Mouse (Mus musculus) midbrain, embryonic 12.5 days (tissue): ENCODE measurements at regions not wholly inside any gene's neighbourhood (a gene's known extent, or its start where the extent isn't known, plus 50 kb on each side); places are given as distances from the start of the nearest gene placed in this dataset.

ENCODE experiments used
- ATAC-seq: fragments of 200-750 bp; cut with Nextera tagmentation; 2 replicates; pipeline ENCODE4 v1.8.0; 2017; ENCODE audit warnings: low read depth, moderate TSS enrichment, moderate library complexity; ENCODE audit not compliant: low FRiP score
- H3K27ac ChIP-seq: fragments of 300-500 bp; sonication (generic); replicated peaks from 2 replicates; pipeline ENCODE4 v1.5.1; 2016; ENCODE audit warnings: mild to moderate bottlenecking
- H3K27me3 ChIP-seq: fragments of 300-500 bp; sonication (generic); 2 replicates; pipeline ENCODE4 v1.6.1; 2016; ENCODE audit warnings: mild to moderate bottlenecking
- H3K36me3 ChIP-seq: fragments of 300-500 bp; sonication (generic); 2 replicates; pipeline ENCODE4 v1.6.1; 2016
- H3K4me1 ChIP-seq: fragments of 300-500 bp; sonication (generic); 2 replicates; pipeline ENCODE4 v1.6.1; 2016
- H3K4me2 ChIP-seq: fragments of 300-500 bp; sonication (generic); replicated peaks from 2 replicates; pipeline ENCODE4 v1.6.1; 2016; ENCODE audit warnings: mild to moderate bottlenecking, moderate library complexity
- H3K4me3 ChIP-seq: fragments of 300-500 bp; sonication (generic); 2 replicates; pipeline ENCODE4 v1.5.1; 2016; ENCODE audit warnings: mild to moderate bottlenecking
- H3K9ac ChIP-seq: fragments of 300-500 bp; sonication (generic); replicated peaks from 2 replicates; pipeline ENCODE4 v1.6.1; 2016; ENCODE audit warnings: mild to moderate bottlenecking, moderate library complexity
- H3K9me3 ChIP-seq: fragments of 300-500 bp; sonication (generic); 2 replicates; pipeline ENCODE4 v1.6.1; 2016; ENCODE audit warnings: mild to moderate bottlenecking
- WGBS: fragments of 180-500 bp; shearing (Covaris S2); methylation state at CpG from one replicate; pipeline ENCODE4 v1.1.7; 2016; 5-methylcytosine and 5-hydroxymethylcytosine counted together

- WGBS: 90% methylated on average over 3 of the region's 3 CpGs
- ATAC-seq: no peak
Observed at GRCm38 (mm10) chr5:53385513-53386148, 80.3 kb upstream of the Rbpj start.

GRCm38 (mm10) chr5:53393571-53393970 lies 72.4 kb upstream of the Rbpj start:
- Histone ChIP-seq H3K4me2 (no peak overlapping the region), H3K27me3 (no peaks in the 10 kb centered on the region), H3K9me3 (no peaks in the 10 kb centered on the region), H3K27ac (no peak overlapping the region), H3K4me1 (peaks cover 2% of the 10 kb centered on the region; the same call in 1 of the 2 replicates), H3K36me3 (no peaks in the 10 kb centered on the region), H3K9ac (no peak overlapping the region), H3K4me3 (no peak overlapping the region)
- WGBS: 83% methylated on average over 2 of the region's 2 CpGs
- no peak for ATAC-seq

More at GRCm38 (mm10) chr5:53385513-53386148, 80.3 kb upstream of the Rbpj start:
- H3K9me3 ChIP-seq: no peaks in the 10 kb centered on the region
- no peaks in the 10 kb centered on the region for H3K36me3 ChIP-seq
- no peaks in the 10 kb centered on the region for H3K4me1 ChIP-seq
- no peak overlapping the region for H3K9ac ChIP-seq
- no peak overlapping the region for H3K27ac ChIP-seq
- no peak overlapping the region for H3K4me3 ChIP-seq
- no peak overlapping the region for H3K4me2 ChIP-seq
- no peaks in the 10 kb centered on the region for H3K27me3 ChIP-seq

- Histone ChIP-seq H3K4me1 (peaks cover 2% of the 10 kb centered on the region; the same call in 1 of the 2 replicates), H3K4me3 (no peak overlapping the region), H3K36me3 (no peaks in the 10 kb centered on the region), H3K9ac (no peak overlapping the region), H3K27ac (no peak overlapping the region), H3K4me2 (no peak overlapping the region), H3K27me3 (no peaks in the 10 kb centered on the region), H3K9me3 (no peaks in the 10 kb centered on the region)
- 93% methylated on average over 3 of the region's 3 CpGs for WGBS
- no peak for ATAC-seq
Observed at GRCm38 (mm10) chr5:53394560-53394959, 71.4 kb upstream of the Rbpj start.

GRCm38 (mm10) chr5:53398428-53399058 lies 67.4 kb upstream of the Rbpj start:
- Histone ChIP-seq H3K4me2 (no peak overlapping the region), H3K4me1 (no peaks in the 10 kb centered on the region), H3K9me3 (no peaks in the 10 kb centered on the region), H3K27me3 (no peaks in the 10 kb centered on the region), H3K36me3 (no peaks in the 10 kb centered on the region), H3K27ac (no peak overlapping the region), H3K4me3 (no peak overlapping the region), H3K9ac (no peak overlapping the region)
- no peak for ATAC-seq
- 93% methylated on average over 8 of the region's 8 CpGs for WGBS

- WGBS: 76% methylated on average over 4 of the region's 4 CpGs
- H3K4me3 ChIP-seq: no peak overlapping the region
- no peak for ATAC-seq
Observed at GRCm38 (mm10) chr5:53401093-53401492, 64.9 kb upstream of the Rbpj start.

GRCm38 (mm10) chr5:53402022-53402421 lies 63.9 kb upstream of the Rbpj start:
- no peak overlapping the region for H3K4me2 ChIP-seq
- no peaks in the 10 kb centered on the region for H3K4me1 ChIP-seq
- ATAC-seq: no peak
- no peak overlapping the region for H3K4me3 ChIP-seq
- no peak overlapping the region for H3K9ac ChIP-seq
- WGBS: 88% methylated on average over 4 of the region's 4 CpGs
- H3K27ac ChIP-seq: no peak overlapping the region
- no peaks in the 10 kb centered on the region; the same call in 1 of the 2 replicates for H3K27me3 ChIP-seq
- no peaks in the 10 kb centered on the region for H3K36me3 ChIP-seq
- H3K9me3 ChIP-seq: no peaks in the 10 kb centered on the region

More at GRCm38 (mm10) chr5:53401093-53401492, 64.9 kb upstream of the Rbpj start:
- no peak overlapping the region for H3K9ac ChIP-seq
- H3K36me3 ChIP-seq: no peaks in the 10 kb centered on the region
- H3K4me2 ChIP-seq: no peak overlapping the region
- H3K27me3 ChIP-seq: no peaks in the 10 kb centered on the region; the same call in 1 of the 2 replicates
- H3K27ac ChIP-seq: no peak overlapping the region
- no peaks in the 10 kb centered on the region for H3K9me3 ChIP-seq
- no peaks in the 10 kb centered on the region for H3K4me1 ChIP-seq

GRCm38 (mm10) chr5:53402619-53403151 lies 63.3 kb upstream of the Rbpj start:
- no peak overlapping the region for H3K4me2 ChIP-seq
- 84% methylated on average over 9 of the region's 9 CpGs for WGBS
- no peaks in the 10 kb centered on the region for H3K4me1 ChIP-seq
- H3K9ac ChIP-seq: no peak overlapping the region
- no peak for ATAC-seq
- H3K36me3 ChIP-seq: no peaks in the 10 kb centered on the region
- H3K4me3 ChIP-seq: no peak overlapping the region
- H3K9me3 ChIP-seq: no peaks in the 10 kb centered on the region
- no peaks in the 10 kb centered on the region; the same call in 1 of the 2 replicates for H3K27me3 ChIP-seq
- no peak overlapping the region for H3K27ac ChIP-seq

GRCm38 (mm10) chr5:53405929-53406328 lies 60.0 kb upstream of the Rbpj start:
- no peak overlapping the region for H3K4me3 ChIP-seq
- no peaks in the 10 kb centered on the region for H3K9me3 ChIP-seq
- ATAC-seq: no peak
- H3K4me1 ChIP-seq: no peaks in the 10 kb centered on the region
- H3K4me2 ChIP-seq: no peak overlapping the region
- 87% methylated on average over 5 of the region's 5 CpGs for WGBS
- no peaks in the 10 kb centered on the region for H3K36me3 ChIP-seq
- H3K27me3 ChIP-seq: no peaks in the 10 kb centered on the region; the same call in 1 of the 2 replicates
- no peak overlapping the region for H3K27ac ChIP-seq
- no peak overlapping the region for H3K9ac ChIP-seq

GRCm38 (mm10) chr5:53407646-53408045 lies 58.3 kb upstream of the Rbpj start:
- Histone ChIP-seq H3K36me3 (no peaks in the 10 kb centered on the region), H3K27ac (no peak overlapping the region), H3K9ac (no peak overlapping the region), H3K4me2 (no peak overlapping the region), H3K9me3 (no peaks in the 10 kb centered on the region), H3K4me3 (no peak overlapping the region), H3K27me3 (no peaks in the 10 kb centered on the region; the same call in 1 of the 2 replicates), H3K4me1 (no peaks in the 10 kb centered on the region)
- ATAC-seq: no peak
- WGBS: 93% methylated on average over 2 of the region's 2 CpGs

- H3K4me3 ChIP-seq: no peak overlapping the region
- no peaks in the 10 kb centered on the region for H3K9me3 ChIP-seq
- H3K9ac ChIP-seq: no peak overlapping the region
- no peak for ATAC-seq
- H3K36me3 ChIP-seq: no peaks in the 10 kb centered on the region
- H3K4me1 ChIP-seq: no peaks in the 10 kb centered on the region
- no peak overlapping the region for H3K27ac ChIP-seq
- no peaks in the 10 kb centered on the region; the same call in 1 of the 2 replicates for H3K27me3 ChIP-seq
- 83% methylated on average over 2 of the region's 2 CpGs for WGBS
- no peak overlapping the region for H3K4me2 ChIP-seq
Observed at GRCm38 (mm10) chr5:53408235-53408634, 57.7 kb upstream of the Rbpj start.

- no peaks in the 10 kb centered on the region for H3K4me1 ChIP-seq
- H3K36me3 ChIP-seq: no peaks in the 10 kb centered on the region
- no peaks in the 10 kb centered on the region for H3K27me3 ChIP-seq
- ATAC-seq: no peak
- H3K9me3 ChIP-seq: no peaks in the 10 kb centered on the region
- WGBS: 82% methylated on average over 3 of the region's 3 CpGs
- H3K27ac ChIP-seq: no peak overlapping the region
- H3K4me3 ChIP-seq: no peak overlapping the region
- no peak overlapping the region for H3K4me2 ChIP-seq
- no peak overlapping the region for H3K9ac ChIP-seq
Observed at GRCm38 (mm10) chr5:53409740-53410139, 56.2 kb upstream of the Rbpj start.

GRCm38 (mm10) chr5:53412391-53413075 lies 53.4 kb upstream of the Rbpj start:
- Histone ChIP-seq H3K36me3 (no peaks in the 10 kb centered on the region), H3K27ac (no peak overlapping the region), H3K4me1 (no peaks in the 10 kb centered on the region), H3K4me2 (no peak overlapping the region), H3K9me3 (no peaks in the 10 kb centered on the region), H3K9ac (no peak overlapping the region), H3K27me3 (no peaks in the 10 kb centered on the region), H3K4me3 (no peak overlapping the region)
- 70% methylated on average over 7 of the region's 7 CpGs for WGBS
- no peak for ATAC-seq
